Mouse (Mus musculus): ENCODE results near the gene Fsd1. TPM values are rescaled to one million over a fixed set of nuclear protein-coding genes. Genes with fewer than 3 reads are reported as not detected.

Gene Fsd1
- polyA plus RNA-seq, 1 experiment from 2014 or later: 4.5 TPM

DNA sequence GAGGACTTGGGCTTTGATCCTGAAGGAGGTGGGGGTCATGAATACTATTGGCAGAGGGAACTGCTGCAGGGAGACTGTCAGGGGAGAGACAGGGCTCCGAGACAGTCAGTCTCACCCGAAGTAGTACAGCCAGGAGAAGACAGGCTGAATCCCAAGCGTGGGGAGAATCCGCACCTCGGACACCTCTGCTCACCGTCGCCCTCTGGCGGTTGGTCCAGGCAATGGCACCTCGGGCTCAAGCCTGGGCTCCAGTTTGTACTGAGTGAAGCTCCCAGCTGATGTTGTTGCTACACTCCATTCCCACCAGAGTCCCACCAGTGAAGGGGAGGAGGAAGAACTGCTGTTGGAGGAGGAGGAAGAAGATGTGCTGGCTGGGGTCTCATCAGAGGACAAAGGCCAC, 24.4 kb downstream of the Fsd1 start:
- H3K27me3 ChIP-seq (ENCODE audit: control insufficient read depth, insufficient read depth, low read depth, low read length): no peaks in the 10 kb centered on the region
- peak overlapping the region; percentile 82; the same call in 1 of the 2 replicates for H3K9ac ChIP-seq (ENCODE audit: low read length)
- WGBS: 15% methylated on average over 9 of the region's 9 CpGs
- peaks cover 16% of the 10 kb centered on the region for H3K4me1 ChIP-seq (replicated peaks; ENCODE audit: control insufficient read depth, insufficient read depth, low read length)
- peaks cover 2% of the 10 kb centered on the region; the same call in 1 of the 2 replicates for H3K9me3 ChIP-seq (ENCODE audit: control insufficient read depth, low read length)
- H3K4me2 ChIP-seq (ENCODE audit: low read depth, low read length): peak overlapping the region; percentile 99
- peak overlapping the region; percentile 84; the same call in 1 of the 2 replicates for H3K4me3 ChIP-seq (ENCODE audit: low read length)
- H3K27ac ChIP-seq (ENCODE audit: low read length): no peak overlapping the region
- no peak for ATAC-seq (ENCODE audit: low read depth)
- peaks cover 30% of the 10 kb centered on the region for H3K36me3 ChIP-seq (ENCODE audit: control insufficient read depth, insufficient read depth, low read length)

DNA sequence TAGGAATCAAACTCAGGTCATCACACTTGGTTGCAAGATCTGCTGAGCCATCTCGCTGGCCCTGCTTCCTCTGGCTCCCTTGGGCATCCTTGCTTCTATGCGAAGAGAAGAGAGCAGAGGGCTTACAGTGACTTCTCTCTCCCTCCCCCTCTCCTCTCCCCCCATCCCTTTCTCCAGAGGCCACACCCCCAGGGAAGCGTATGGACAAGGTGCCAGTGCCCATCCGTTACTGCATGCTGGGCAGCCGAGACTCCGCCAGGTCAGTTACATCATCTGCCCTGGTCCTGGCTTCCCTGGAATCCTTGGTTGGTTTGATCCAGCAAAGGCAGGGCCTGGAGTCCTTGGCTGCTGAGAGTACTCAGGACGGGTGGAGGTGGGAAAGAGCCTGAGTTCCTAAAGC, 25.1 kb downstream of the Fsd1 start:
- Histone ChIP-seq H3K4me1 (replicated peaks; ENCODE audit: control insufficient read depth, insufficient read depth, low read length) (peaks cover 16% of the 10 kb centered on the region), H3K4me2 (ENCODE audit: low read depth, low read length) (no peak overlapping the region), H3K9me3 (ENCODE audit: control insufficient read depth, low read length) (peaks cover 2% of the 10 kb centered on the region; the same call in 1 of the 2 replicates), H3K27ac (ENCODE audit: low read length) (no peak overlapping the region), H3K9ac (ENCODE audit: low read length) (no peak overlapping the region), H3K4me3 (ENCODE audit: low read length) (no peak overlapping the region), H3K36me3 (ENCODE audit: control insufficient read depth, insufficient read depth, low read length) (peaks cover 38% of the 10 kb centered on the region), H3K27me3 (ENCODE audit: control insufficient read depth, insufficient read depth, low read depth, low read length) (no peaks in the 10 kb centered on the region)
- ATAC-seq (ENCODE audit: low read depth): no peak
- 75% methylated on average over 7 of the region's 7 CpGs for WGBS

DNA sequence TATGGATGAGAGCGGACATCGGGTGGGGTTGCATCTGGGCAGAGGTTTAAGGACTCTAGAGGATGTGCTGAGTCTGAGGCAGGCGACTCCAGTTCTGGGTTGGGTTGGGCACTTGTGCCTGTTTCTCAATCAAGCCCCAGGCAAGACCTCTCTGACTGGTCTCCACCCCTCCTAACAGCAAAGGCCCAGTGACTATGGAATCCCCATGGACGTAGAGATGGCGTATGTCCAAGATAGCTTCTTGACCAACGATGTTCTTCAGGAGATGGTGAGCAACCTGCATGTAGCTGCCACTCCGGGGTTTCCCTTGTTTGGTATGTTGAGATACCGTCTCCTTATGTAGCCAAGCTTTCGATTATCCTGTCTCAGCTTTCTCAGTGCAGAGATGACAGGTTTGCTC, 29.0 kb downstream of the Fsd1 start:
- no peak overlapping the region for H3K4me2 ChIP-seq (ENCODE audit: low read depth, low read length)
- H3K36me3 ChIP-seq (ENCODE audit: control insufficient read depth, insufficient read depth, low read length): peaks cover 64% of the 10 kb centered on the region
- H3K9me3 ChIP-seq (ENCODE audit: control insufficient read depth, low read length): peaks cover 2% of the 10 kb centered on the region; the same call in 1 of the 2 replicates
- peaks cover 3% of the 10 kb centered on the region for H3K4me1 ChIP-seq (replicated peaks; ENCODE audit: control insufficient read depth, insufficient read depth, low read length)
- H3K27ac ChIP-seq (ENCODE audit: low read length): no peak overlapping the region
- ATAC-seq (ENCODE audit: low read depth): no peak
- H3K4me3 ChIP-seq (ENCODE audit: low read length): no peak overlapping the region
- H3K9ac ChIP-seq (ENCODE audit: low read length): no peak overlapping the region
- H3K27me3 ChIP-seq (ENCODE audit: control insufficient read depth, insufficient read depth, low read depth, low read length): no peaks in the 10 kb centered on the region
- 89% methylated on average over 9 of the region's 9 CpGs for WGBS

DNA sequence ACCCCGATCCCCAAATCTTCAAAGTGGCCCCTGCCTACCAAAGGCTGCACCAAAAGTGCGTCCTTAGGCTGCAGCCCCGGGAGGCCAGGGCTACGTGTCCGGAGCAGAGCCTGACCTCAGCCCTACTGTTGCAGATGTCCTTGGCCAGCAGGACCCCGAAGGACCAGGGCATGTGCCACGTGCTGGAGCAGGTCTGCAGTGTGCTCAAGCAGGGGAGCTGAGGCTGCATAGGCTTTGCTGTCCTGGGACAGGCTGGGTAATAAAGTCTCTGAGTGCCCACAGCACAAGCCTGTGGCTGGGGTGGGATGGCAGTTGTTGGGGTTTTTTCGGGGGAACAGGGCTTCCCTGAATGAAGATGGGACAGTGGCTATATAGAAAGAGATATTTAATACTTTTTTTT, 30.1 kb downstream of the Fsd1 start:
- no peak overlapping the region for H3K27ac ChIP-seq (ENCODE audit: low read length)
- no peak for ATAC-seq (ENCODE audit: low read depth)

DNA sequence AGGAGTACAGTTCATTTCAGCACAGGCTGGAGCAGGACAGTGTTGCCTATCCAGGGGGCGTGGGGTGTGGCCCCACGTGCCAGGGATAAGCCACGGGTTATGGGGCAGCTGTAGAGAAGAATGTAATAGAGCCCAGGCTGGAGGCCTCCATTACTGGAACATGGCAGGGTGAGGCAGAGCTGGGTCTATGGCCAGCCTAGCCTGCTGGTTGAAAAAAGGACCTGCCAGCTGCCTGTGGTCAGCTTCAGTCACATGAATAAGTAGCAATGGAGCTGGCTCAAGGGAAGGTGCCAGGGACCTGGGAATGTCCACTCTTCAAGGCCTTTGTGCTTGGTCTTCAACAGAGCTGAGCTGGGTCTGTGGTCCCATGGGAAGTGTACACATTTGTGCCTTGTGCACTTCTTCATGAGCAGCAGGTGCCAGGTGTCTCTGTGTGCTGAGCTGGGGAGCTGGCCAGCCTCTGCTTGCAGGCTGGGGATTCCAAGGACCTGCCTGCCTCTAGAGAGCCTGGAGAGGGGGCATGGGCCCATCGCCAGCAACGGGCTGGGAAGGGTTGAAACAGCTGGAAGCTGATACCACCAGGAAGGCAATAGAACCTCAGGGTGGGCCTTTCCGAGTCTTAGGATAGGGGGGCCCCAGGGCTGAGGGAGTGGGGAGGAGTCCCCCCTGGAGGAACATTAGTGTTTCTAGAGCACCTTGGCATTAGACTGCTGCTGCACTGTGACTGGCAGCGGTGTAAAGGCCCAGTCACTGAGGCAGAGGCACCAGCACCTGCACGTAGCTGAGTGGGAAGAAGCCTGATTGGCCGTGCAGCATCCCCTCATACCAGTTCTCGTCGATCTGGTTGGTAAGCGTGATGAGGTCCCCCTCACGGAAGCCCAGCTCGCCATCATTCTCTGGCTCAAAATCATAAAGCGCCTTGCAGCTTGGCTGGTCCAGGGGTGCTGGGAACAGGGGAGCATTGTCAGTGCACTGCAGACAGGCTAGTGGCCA, 30.8 kb downstream of the Fsd1 start:
- Histone ChIP-seq H3K4me2 (ENCODE audit: low read depth, low read length) (no peak overlapping the region), H3K9me3 (ENCODE audit: control insufficient read depth, low read length) (peaks cover 2% of the 10 kb centered on the region; the same call in 1 of the 2 replicates), H3K27ac (ENCODE audit: low read length) (no peak overlapping the region), H3K36me3 (ENCODE audit: control insufficient read depth, insufficient read depth, low read length) (peaks cover 56% of the 10 kb centered on the region), H3K9ac (ENCODE audit: low read length) (no peak overlapping the region), H3K27me3 (ENCODE audit: control insufficient read depth, insufficient read depth, low read depth, low read length) (no peaks in the 10 kb centered on the region), H3K4me3 (ENCODE audit: low read length) (no peak overlapping the region), H3K4me1 (replicated peaks; ENCODE audit: control insufficient read depth, insufficient read depth, low read length) (no peaks in the 10 kb centered on the region)
- no peak for ATAC-seq (ENCODE audit: low read depth)
- WGBS: 74% methylated on average over 15 of the region's 15 CpGs

More for the DNA sequence above, 30.1 kb downstream of the Fsd1 start:
- Histone ChIP-seq H3K36me3 (ENCODE audit: control insufficient read depth, insufficient read depth, low read length) (peaks cover 63% of the 10 kb centered on the region), H3K9ac (ENCODE audit: low read length) (no peak overlapping the region), H3K4me2 (ENCODE audit: low read depth, low read length) (no peak overlapping the region), H3K27me3 (ENCODE audit: control insufficient read depth, insufficient read depth, low read depth, low read length) (no peaks in the 10 kb centered on the region), H3K4me3 (ENCODE audit: low read length) (no peak overlapping the region), H3K4me1 (replicated peaks; ENCODE audit: control insufficient read depth, insufficient read depth, low read length) (no peaks in the 10 kb centered on the region), H3K9me3 (ENCODE audit: control insufficient read depth, low read length) (peaks cover 2% of the 10 kb centered on the region; the same call in 1 of the 2 replicates)
- 87% methylated on average over 8 of the region's 8 CpGs for WGBS

DNA sequence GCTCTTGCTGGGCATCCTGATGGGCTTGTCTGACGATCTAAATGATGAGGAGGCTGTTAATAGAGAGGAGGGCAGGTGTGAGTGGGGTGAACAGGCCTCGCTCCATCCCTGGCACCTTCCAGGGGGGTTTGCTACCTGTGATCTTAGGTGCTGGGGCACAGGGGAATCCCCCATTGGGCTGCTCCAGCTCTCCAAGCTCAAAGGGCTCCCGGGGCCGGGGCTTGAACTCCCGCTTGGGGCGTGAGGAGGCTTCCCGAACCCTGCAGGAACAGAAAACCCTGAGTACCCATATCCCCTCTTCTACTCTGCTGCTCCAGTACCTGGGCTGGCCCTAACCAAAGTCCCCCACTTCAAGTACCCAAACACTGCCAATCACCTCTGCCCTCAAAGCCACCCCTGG, 31.5 kb downstream of the Fsd1 start:
- Histone ChIP-seq H3K9ac (ENCODE audit: low read length) (no peak overlapping the region), H3K36me3 (ENCODE audit: control insufficient read depth, insufficient read depth, low read length) (peaks cover 54% of the 10 kb centered on the region), H3K9me3 (ENCODE audit: control insufficient read depth, low read length) (peaks cover 2% of the 10 kb centered on the region; the same call in 1 of the 2 replicates), H3K27me3 (ENCODE audit: control insufficient read depth, insufficient read depth, low read depth, low read length) (no peaks in the 10 kb centered on the region), H3K4me1 (replicated peaks; ENCODE audit: control insufficient read depth, insufficient read depth, low read length) (no peaks in the 10 kb centered on the region), H3K27ac (ENCODE audit: low read length) (no peak overlapping the region), H3K4me2 (ENCODE audit: low read depth, low read length) (no peak overlapping the region), H3K4me3 (ENCODE audit: low read length) (no peak overlapping the region)
- 85% methylated on average over 7 of the region's 7 CpGs for WGBS
- ATAC-seq (ENCODE audit: low read depth): 0 out of 2 replicates have a peak, but pooled peaks have one; percentile 4

- H3K4me2 ChIP-seq (ENCODE audit: low read depth, low read length): no peak overlapping the region
- H3K9me3 ChIP-seq (ENCODE audit: control insufficient read depth, low read length): peaks cover under 1% of the 10 kb centered on the region; the same call in 1 of the 2 replicates
- H3K4me1 ChIP-seq (replicated peaks; ENCODE audit: control insufficient read depth, insufficient read depth, low read length): no peaks in the 10 kb centered on the region
- H3K36me3 ChIP-seq (ENCODE audit: control insufficient read depth, insufficient read depth, low read length): peaks cover 49% of the 10 kb centered on the region
- H3K27me3 ChIP-seq (ENCODE audit: control insufficient read depth, insufficient read depth, low read depth, low read length): no peaks in the 10 kb centered on the region
- WGBS: 71% methylated on average over 20 of the region's 20 CpGs
- 0 out of 2 replicates have a peak, but pooled peaks have one; percentile 21 for ATAC-seq (ENCODE audit: low read depth)
- H3K27ac ChIP-seq (ENCODE audit: low read length): no peak overlapping the region
- H3K9ac ChIP-seq (ENCODE audit: low read length): no peak overlapping the region
- no peak overlapping the region for H3K4me3 ChIP-seq (ENCODE audit: low read length)
Measured at GRCm38 (mm10) chr17:56018347-56019131, 32.2 kb downstream of the Fsd1 start.

DNA sequence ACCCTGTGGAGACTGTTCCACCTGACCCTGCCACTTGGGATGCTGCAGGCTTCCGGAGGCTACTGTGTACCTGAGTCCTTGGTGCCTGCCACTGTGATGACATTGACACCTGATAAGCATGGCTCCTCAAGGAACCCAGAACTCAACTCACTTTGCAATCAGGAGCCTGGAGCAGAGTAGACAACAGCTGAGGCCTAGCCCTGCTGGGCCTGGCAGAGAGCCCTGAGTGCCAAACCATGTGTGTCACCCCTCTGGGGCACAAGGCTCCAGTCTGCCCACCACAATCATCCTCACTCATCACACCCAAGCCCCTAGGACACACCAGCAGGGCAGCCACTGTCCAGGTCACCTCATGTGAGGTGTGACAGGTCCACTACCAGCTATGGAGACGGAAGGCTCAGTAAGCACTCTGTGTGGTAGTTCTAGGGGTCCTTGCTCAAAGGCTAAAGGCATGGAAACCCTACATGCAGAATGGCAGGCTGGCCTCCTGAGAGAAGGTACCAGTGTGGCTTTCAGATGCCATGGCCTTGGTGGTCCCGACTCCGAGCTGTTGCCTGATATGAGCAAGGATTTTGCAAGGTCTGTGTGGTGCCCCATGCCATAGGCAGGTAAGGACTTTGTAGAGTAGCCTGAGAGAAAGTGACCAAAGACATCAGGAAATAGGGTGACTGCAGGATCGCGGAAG, 34.2 kb downstream of the Fsd1 start:
- H3K27ac ChIP-seq (ENCODE audit: low read length): no peak overlapping the region
- no peak overlapping the region for H3K4me3 ChIP-seq (ENCODE audit: low read length)
- H3K36me3 ChIP-seq (ENCODE audit: control insufficient read depth, insufficient read depth, low read length): peaks cover 36% of the 10 kb centered on the region
- no peak overlapping the region for H3K9ac ChIP-seq (ENCODE audit: low read length)
- WGBS: 89% methylated on average over 6 of the region's 6 CpGs
- H3K4me1 ChIP-seq (replicated peaks; ENCODE audit: control insufficient read depth, insufficient read depth, low read length): no peaks in the 10 kb centered on the region
- no peak for ATAC-seq (ENCODE audit: low read depth)
- H3K4me2 ChIP-seq (ENCODE audit: low read depth, low read length): no peak overlapping the region
- no peaks in the 10 kb centered on the region for H3K27me3 ChIP-seq (ENCODE audit: control insufficient read depth, insufficient read depth, low read depth, low read length)
- no peaks in the 10 kb centered on the region for H3K9me3 ChIP-seq (ENCODE audit: control insufficient read depth, low read length)

Data from lung, embryonic 16.5 days (tissue).